ENCODE assay signal across 15 mouse cellular contexts in genomic region chr4:154409841-154410240, GRCm38 (mm10).
DNase-seq lines count a peak whose midpoint lies in the region; ATAC-seq and TF ChIP-seq lines count a peak whose summit lies in the region.
"Had no signal": no experiment of that assay in that cellular context is flagged by ENCODE, and none has a peak within 500 bp of the region (broad histone marks: within the 10 kb centered on the region; RNA-seq: fewer than 3 reads in every experiment).

No protein-coding gene starts in this region.

- no peak overlapping the region for H3K9ac ChIP-seq in hindbrain, embryonic 11.5 days (ENCODE audit: low read depth, low read length)
- H3K9ac ChIP-seq in forebrain, embryonic 15.5 days (replicated peaks) = no peak overlapping the region
- H3K9ac ChIP-seq: liver, embryonic 13.5 days had no signal

- no peak for TF ChIP-seq CTCF in small intestine, adult 2 months (IDR thresholded peaks at IDR 0.05; ENCODE audit: extremely low read depth, insufficient read length, insufficient replicate concordance, low read depth, low read length)
- TF ChIP-seq CTCF in thymus, adult 2 months (IDR thresholded peaks at IDR 0.05; ENCODE audit: borderline replicate concordance, control insufficient read depth, extremely low read depth, insufficient read depth, low read length, poor library complexity) = no peak

- H3K4me3 ChIP-seq in hindbrain, embryonic 10.5 days = no peak overlapping the region
- H3K4me3 ChIP-seq in hindbrain, embryonic 11.5 days (ENCODE audit: low read depth, low read length) = no peak overlapping the region
- peak overlapping the region; percentile 22 for H3K4me3 ChIP-seq in forebrain, embryonic 15.5 days
- peak overlapping the region; percentile 50 for H3K4me3 ChIP-seq in small intestine, adult 2 months (ENCODE audit: low read depth, low read length)
- H3K4me3 ChIP-seq in thymus, adult 2 months (ENCODE audit: control insufficient read depth, insufficient read depth, low read length) = no peak overlapping the region
- H3K4me3 ChIP-seq: liver, embryonic 13.5 days; megakaryocyte, embryonic 14.5 days had no signal

- H3K27me3 ChIP-seq in hindbrain, embryonic 10.5 days (ENCODE audit: insufficient read depth, poor library complexity, severe bottlenecking) = peaks cover 80% of the 10 kb centered on the region
- H3K27me3 ChIP-seq in hindbrain, embryonic 11.5 days (ENCODE audit: control insufficient read depth, insufficient read depth, low read length) = peaks cover 8% of the 10 kb centered on the region
- no peaks in the 10 kb centered on the region for H3K27me3 ChIP-seq in forebrain, embryonic 15.5 days
- no peaks in the 10 kb centered on the region for H3K27me3 ChIP-seq in small intestine, adult 2 months (ENCODE audit: control insufficient read depth, insufficient read depth, low read length)
- H3K27me3 ChIP-seq in thymus, adult 2 months (ENCODE audit: control insufficient read depth, insufficient read depth, low read length) = no peaks in the 10 kb centered on the region
- H3K27me3 ChIP-seq: liver, embryonic 13.5 days had no signal

- H3K36me3 ChIP-seq in hindbrain, embryonic 10.5 days = no peaks in the 10 kb centered on the region
- no peaks in the 10 kb centered on the region for H3K36me3 ChIP-seq in hindbrain, embryonic 11.5 days (ENCODE audit: control insufficient read depth, insufficient read depth, low read length)
- H3K36me3 ChIP-seq in forebrain, embryonic 15.5 days = no peaks in the 10 kb centered on the region
- no peaks in the 10 kb centered on the region for H3K36me3 ChIP-seq in small intestine, adult 2 months (ENCODE audit: control insufficient read depth, insufficient read depth, low read length)
- no peaks in the 10 kb centered on the region for H3K36me3 ChIP-seq in thymus, adult 2 months (ENCODE audit: control insufficient read depth, insufficient read depth, low read length)
- H3K36me3 ChIP-seq: liver, embryonic 13.5 days had no signal

- TF ChIP-seq POLR2A in small intestine, adult 2 months (IDR thresholded peaks at IDR 0.05; ENCODE audit: low read depth, low read length) = no peak
- no peak for TF ChIP-seq POLR2A in thymus, adult 2 months (IDR thresholded peaks at IDR 0.05; ENCODE audit: control insufficient read depth, extremely low read depth, insufficient read depth, low read length, poor library complexity)

- no peak for DNase-seq in hindbrain, embryonic 10.5 days (ENCODE audit: low spot score)
- no peak for DNase-seq in hindbrain, embryonic 11.5 days (ENCODE audit: low spot score)
- DNase-seq in right cerebral cortex, postnatal 10 days (ENCODE audit: low spot score in 2 of 2) = peak; percentile 39 to 46
- DNase-seq in right cerebral cortex, adult 18-20 months = no peak
- no peak for DNase-seq in gastrocnemius, postnatal 10 days
- no peak for DNase-seq in thymus, adult 2 months
- DNase-seq: B cell, adult 2 months; cerebellum, adult 8-10 months; heart, postnatal 14 days; kidney, postnatal 14 days; liver, embryonic 13.5 days; thymus, postnatal 36 days had no signal

- H3K27ac ChIP-seq in hindbrain, embryonic 10.5 days = 0 out of 2 replicates have a peak overlapping the region, but pooled peaks have one; percentile 35
- no peak overlapping the region for H3K27ac ChIP-seq in hindbrain, embryonic 11.5 days (ENCODE audit: low read depth, low read length)
- H3K27ac ChIP-seq in forebrain, embryonic 15.5 days (replicated peaks) = no peak overlapping the region
- peak overlapping the region; percentile 77 for H3K27ac ChIP-seq in small intestine, adult 2 months (ENCODE audit: insufficient read depth, low read depth, low read length)
- H3K27ac ChIP-seq in thymus, adult 2 months (ENCODE audit: control insufficient read depth, insufficient read depth, low read length) = no peak overlapping the region
- H3K27ac ChIP-seq: liver, embryonic 13.5 days had no signal

- H3K4me1 ChIP-seq in hindbrain, embryonic 10.5 days (replicated peaks) = peaks cover 86% of the 10 kb centered on the region
- H3K4me1 ChIP-seq in hindbrain, embryonic 11.5 days (replicated peaks; ENCODE audit: control insufficient read depth, insufficient read depth, low read length) = peaks cover 5% of the 10 kb centered on the region
- peaks cover 27% of the 10 kb centered on the region for H3K4me1 ChIP-seq in forebrain, embryonic 15.5 days
- H3K4me1 ChIP-seq in small intestine, adult 2 months (ENCODE audit: control insufficient read depth, insufficient read depth, insufficient read length, low read length) = peaks cover 23% of the 10 kb centered on the region
- H3K4me1 ChIP-seq in thymus, adult 2 months (replicated peaks; ENCODE audit: control insufficient read depth, insufficient read depth, low read length) = no peaks in the 10 kb centered on the region
- H3K4me1 ChIP-seq: megakaryocyte, embryonic 14.5 days had no signal

- no peak for ATAC-seq in hindbrain, embryonic 11.5 days (ENCODE audit: low FRiP score)
- peak; percentile 47; the same call in 1 of the 2 replicates for ATAC-seq in forebrain, embryonic 15.5 days (replicated peaks)

- no peak overlapping the region for H3K4me2 ChIP-seq in hindbrain, embryonic 11.5 days (replicated peaks; ENCODE audit: low read depth, low read length)
- peak overlapping the region; percentile 42 for H3K4me2 ChIP-seq in forebrain, embryonic 15.5 days (replicated peaks)
- H3K4me2 ChIP-seq: liver, embryonic 13.5 days had no signal

- 77% methylated on average over 10 of the region's 10 CpGs for WGBS in hindbrain, embryonic 10.5 days
- WGBS in hindbrain, embryonic 11.5 days = 86% methylated on average over 10 of the region's 10 CpGs
- 36% methylated on average over 10 of the region's 10 CpGs for WGBS in forebrain, embryonic 15.5 days
- 47% methylated on average over 10 of the region's 10 CpGs for WGBS in small intestine, adult 2 months
- 90% methylated on average over 10 of the region's 10 CpGs for WGBS in thymus, adult 2 months

- H3K9me3 ChIP-seq in hindbrain, embryonic 10.5 days = no peaks in the 10 kb centered on the region
- H3K9me3 ChIP-seq in hindbrain, embryonic 11.5 days (ENCODE audit: control insufficient read depth, low read length) = no peaks in the 10 kb centered on the region
- H3K9me3 ChIP-seq in forebrain, embryonic 15.5 days = no peaks in the 10 kb centered on the region
- H3K9me3 ChIP-seq: liver, embryonic 13.5 days; megakaryocyte, embryonic 14.5 days had no signal

Comparison
In these comparisons a context has a peak if more than half of its experiments do, and no peak if none do; other contexts are left out.
1. DNase-seq: peak in right cerebral cortex, postnatal 10 days (2 of 2); none in hindbrain, embryonic 10.5 days (single experiment), hindbrain, embryonic 11.5 days (single experiment), right cerebral cortex, adult 18-20 months (single experiment), gastrocnemius, postnatal 10 days (single experiment) and thymus, adult 2 months (single experiment).
2. H3K27ac ChIP-seq: peak in hindbrain, embryonic 10.5 days (single experiment) and small intestine, adult 2 months (single experiment); none in hindbrain, embryonic 11.5 days (single experiment), forebrain, embryonic 15.5 days (single experiment) and thymus, adult 2 months (single experiment).
3. H3K4me3 ChIP-seq: peak in forebrain, embryonic 15.5 days (single experiment) and small intestine, adult 2 months (single experiment); none in hindbrain, embryonic 10.5 days (single experiment), hindbrain, embryonic 11.5 days (single experiment) and thymus, adult 2 months (single experiment).